Mouse (Mus musculus) gastrocnemius, postnatal 25 days (tissue): ENCODE data around the gene Fign. TPM values are rescaled to one million over a fixed set of nuclear protein-coding genes. Genes with fewer than 3 reads are reported as not detected.
A peak's percentile ranks its signal among the peaks of the same experiment; 100 is the strongest.

Experiments
- DNase-seq: peaks from one replicate; pipeline ENCODE4 v3.0.0; 2022
- total RNA-seq, 2 experiments: library from RNA; stranded (reverse); gene quantifications; 1 replicate in 1 of 2; 2 replicates in 1 of 2; pipeline ENCODE4 v1.2.3; 2021

The Fign gene
- total RNA-seq, 2 experiments from 2014 or later: 1.3 to 2.8 TPM

DNA sequence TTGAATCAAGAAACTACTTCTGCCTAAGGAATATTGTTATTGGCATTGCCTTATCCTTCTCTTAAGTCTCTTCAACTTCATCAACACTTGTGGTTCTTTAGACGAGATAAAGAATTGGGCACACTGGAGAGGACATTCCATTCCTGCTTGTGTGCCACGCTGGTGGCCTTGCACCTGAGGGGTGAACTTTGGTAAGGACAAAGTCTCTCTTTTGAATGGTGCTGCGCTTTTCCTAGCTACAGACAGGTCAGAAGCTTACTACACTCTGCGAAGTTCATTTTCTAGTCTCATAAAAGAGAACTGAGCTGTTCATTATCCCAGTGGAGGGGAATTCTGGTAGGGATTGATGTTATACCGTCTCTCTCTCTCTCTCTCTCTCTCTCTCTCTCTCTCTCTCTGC is 38.4 kb downstream of the Fign start:
- no peak for DNase-seq

DNA sequence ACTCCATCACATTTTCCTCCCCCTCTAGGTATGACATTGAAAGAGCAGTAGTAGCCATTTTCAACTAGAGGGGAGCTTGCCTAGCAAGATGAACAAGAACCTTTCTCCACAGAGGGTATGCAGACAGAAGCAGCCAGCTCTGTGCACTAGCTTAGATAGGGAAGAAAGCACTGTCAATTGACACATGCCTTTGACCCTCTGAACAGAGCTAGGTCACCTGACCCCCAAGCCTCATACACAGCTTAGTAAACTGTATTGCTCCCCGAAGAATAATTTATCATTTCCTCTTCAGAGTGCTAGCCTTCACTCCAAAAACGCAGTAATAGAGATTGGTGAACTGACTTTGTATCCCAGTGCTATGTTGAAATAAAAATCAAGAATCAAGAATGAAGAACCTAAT is 49.7 kb downstream of the Fign start:
- no peak for DNase-seq

DNA sequence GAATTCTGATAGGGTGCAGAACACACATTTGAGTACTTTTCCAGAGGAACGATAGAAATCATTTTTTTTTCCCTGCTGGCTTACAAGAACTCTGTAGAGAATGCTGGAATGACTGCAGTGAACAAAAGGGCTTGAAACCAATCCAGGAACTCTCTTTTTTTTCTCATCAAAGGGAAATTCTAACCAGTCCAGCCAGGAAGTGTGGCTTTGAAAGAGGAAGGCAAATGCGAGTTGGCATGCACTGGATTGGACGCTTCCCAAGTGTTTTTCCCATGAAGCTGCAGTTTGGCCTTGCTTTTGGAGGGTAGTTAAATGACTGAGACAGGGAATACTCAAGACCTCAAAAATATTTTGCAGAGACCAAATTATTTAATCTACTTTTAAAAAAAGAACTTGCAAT is 54.7 kb downstream of the Fign start:
- peak; percentile 46 for DNase-seq

DNA sequence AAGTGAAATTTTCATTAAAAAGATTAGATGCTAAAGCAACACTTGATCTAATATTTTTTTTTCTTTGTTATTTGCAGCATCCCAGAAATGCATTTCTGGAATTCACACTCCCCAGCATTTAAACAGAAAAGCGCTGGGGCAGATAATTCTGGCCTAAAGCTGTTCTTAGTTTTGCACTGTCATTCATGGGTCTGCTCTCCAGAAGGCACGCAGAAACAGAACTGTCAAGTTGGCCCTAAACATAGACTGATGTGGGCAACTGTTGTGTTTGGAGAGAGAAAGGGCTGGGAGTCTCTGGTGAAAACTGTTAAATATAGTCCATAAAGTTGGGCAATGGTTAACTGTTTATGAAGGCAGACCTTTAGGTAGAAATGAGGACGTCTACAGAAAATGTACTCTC is 62.4 kb downstream of the Fign start:
- DNase-seq: no peak

DNA sequence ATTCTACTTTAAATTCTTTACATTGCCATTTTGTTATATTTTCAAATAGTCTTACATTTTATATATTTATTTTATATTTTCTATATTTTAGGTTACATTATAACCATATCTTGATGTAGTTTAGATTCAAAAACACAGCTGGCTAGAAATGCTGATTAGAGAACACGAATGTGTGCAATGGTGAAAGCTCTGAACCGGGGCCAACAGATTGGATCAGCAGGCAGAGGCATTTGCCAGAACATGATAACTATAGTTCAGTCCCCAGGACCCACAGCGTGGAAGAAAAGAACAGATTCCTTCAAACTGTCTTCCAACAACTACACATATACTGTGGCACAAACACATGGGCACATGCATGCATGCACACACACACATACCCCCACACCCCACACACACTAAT is 64.0 kb downstream of the Fign start:
- DNase-seq: no peak

DNA sequence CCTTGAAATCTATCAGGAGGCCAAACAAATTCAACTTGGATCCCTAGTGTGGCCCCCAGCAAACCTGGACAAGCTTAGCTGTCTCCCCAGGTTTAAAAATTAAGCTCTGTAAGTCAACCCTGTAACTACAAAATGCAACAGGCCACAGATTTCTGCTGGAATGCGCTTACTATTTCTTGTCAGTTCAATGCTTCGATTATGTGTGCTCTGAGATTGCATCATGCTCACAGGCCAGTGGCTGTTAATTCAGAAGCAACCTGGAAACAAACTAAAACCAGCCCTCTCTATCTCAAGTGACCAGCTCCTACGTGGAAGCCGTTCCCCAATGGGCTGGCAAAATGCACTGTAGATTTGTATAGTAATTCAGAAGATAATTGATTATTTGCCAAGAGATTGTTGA is 71.9 kb downstream of the Fign start:
- DNase-seq: no peak

DNA sequence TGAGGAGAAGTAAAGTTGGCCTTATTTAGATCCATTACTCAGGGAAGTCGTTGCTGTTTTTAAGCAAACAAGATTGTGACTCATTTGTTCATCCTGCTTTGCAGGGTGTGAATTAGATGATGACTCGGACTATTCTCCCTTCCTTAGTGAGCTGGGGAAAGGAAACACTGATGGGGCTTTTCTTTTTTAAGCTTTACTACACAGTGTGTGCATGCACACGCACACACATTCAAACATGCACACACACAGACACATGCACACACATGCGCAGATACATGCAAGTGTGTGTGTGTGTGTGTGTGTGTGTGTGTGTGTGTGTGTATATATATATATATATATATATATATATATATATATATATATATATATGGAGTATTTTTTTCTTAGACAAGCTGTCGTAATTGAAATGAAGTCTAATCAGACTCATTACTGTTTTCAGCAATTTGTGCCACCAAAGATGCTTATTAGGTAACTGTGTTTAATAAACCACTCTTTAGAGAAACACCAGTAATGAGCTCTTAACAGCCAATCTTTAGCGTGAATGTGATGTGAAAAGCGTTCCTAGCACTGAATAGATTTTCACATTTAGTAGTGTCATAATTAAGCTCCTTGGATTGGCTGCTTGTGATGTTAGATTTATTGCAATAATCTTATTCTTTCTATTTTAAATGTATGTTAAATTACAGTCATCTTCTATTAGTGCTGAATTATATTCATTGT is 103.4 kb downstream of the Fign start:
- DNase-seq: no peak

DNA sequence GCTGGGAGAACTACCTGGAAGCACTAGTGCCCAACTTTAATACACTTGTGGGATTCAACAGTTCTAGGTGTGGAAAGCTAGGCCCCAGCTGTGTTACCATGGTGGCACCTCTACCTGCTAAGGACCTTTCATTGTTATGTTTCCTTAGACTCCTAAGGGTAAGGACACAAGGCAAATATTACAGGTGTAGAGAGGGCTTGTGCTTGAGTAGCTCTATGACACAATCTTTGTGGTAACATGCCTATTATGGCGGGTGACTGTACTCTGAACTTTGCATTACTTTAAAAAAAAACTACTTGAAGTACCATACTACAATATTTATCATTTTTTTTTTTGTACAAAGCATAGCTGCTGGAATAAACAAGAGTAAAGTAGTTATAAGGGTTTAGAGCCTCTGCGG is 112.4 kb downstream of the Fign start:
- no peak for DNase-seq

DNA sequence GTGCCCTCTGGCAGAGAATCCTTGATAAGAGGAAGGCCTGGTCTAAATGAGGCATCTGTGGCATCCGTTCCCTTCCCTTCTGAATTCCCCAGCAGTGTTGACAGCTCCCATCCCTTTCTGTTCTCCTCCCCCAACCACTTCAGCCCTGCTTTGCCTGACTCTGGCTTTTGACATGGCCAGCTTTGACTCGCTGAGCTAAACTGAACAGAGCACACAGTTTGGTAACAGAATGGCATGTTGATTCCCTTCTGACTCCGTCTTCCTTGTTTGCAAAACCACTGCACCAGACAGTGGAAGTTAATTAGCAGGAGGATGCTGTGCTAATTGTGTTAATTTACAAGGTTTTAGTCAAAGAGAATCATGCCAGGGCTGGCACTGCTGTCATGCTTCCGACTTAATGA is 115.5 kb downstream of the Fign start:
- DNase-seq: no peak

DNA sequence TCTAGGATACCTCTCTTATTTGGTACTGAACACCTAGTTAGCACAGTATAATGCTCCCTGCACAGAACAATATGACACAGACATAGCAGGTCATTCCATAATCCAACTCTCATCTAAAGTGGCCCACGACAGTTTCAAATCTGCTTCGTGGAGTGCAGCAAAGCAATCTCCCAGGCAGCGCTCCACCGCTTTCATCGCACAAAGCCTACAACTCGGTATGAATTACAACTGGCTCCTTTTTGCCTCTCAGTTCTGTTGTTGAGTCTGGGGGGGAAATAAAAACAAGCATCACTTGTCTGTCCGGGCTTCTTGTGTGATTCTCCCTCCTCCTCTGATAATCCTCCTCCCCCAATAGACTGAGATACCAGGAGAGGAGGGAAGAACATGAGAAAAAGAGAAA is 116.4 kb downstream of the Fign start:
- DNase-seq: no peak

DNA sequence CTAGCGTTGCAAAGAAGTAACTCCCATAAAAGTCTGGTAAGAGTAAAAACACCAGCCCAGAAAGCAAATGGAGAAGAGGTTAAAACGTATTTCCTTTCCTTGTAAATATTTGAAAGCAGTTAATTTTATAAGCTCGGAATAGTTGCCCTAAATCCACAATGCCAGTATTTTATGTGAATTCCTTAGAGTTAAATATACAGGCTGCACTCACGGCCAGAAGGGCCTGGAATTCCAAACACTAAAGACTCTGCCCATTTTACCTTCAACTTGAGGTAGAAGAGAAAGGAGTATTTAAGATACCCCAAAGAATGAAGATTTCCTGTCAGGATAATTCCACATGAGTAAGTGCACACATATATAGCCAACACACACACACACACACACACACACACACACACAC is 128.2 kb downstream of the Fign start:
- no peak for DNase-seq

DNA sequence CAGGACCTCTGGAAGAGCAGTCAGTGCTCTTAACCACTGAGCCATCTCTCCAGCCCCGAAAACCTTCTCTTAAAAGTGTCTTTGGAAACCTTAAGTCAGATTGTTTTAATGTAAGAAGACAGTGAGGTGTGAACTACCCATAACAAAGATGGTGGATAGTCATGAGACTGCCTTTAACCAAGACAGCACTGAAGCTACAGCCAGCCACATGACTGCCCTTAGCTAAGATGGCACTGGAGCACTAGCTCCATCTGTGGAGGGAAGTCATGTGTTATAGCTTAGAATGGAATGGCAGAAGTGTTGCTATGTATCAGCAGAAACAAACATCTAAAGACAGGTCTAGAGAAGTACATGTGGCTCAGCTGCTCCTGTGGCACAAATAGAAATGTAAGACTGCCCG is 166.8 kb downstream of the Fign start:
- DNase-seq: no peak

DNA sequence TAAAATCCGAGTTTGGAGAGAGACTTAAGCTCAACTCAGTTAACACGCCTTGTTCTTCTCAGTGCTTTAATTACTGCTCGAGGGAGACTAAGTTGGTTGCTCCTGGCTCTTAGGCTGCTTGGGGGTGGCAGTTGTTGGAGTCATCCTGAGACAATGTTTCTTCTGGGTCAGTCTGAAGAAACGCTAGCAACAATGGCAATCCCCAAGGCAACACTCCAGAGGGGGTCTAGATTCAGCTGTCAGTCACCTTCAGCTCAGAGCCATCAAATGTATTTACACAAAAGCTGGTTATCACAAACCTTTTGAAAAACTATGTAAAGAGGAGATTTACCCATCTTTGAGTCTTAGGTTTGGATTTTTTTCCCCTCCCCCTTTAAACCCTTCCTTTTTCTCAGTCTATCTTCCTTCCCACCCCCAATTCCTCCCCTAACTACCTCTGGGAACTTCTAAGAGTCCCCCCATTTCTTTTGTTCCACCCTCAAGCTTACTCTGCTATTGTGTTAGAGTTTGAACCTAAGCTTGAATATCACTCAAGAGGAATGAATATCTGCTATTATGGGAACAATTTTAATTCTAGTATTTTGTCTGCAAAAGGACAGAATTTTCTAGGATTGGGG is 171.2 kb downstream of the Fign start:
- no peak for DNase-seq

DNA sequence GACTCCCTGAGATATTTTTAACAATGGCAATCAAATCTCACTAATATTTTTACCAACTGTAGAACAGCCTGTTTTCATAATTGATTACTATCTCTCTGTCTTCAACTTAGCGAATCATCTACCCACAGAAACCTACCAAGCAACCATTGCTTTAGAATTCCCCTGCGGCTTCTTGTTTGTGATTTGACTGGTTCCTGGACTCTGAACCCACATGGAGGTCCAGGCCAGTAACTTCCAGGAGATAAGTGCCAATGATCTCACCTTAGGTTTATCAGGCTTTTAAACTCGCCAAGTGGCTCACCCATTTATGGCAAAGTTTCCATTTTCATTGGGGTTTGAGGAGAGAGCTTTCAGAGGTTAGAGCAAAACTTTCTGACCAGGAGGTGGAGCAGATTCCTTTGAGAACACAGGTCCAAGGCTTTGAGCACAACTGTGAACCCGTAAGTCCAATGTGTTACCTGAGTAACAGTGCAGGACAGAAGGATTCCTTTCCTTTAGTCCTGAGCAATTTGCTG is 172.1 kb downstream of the Fign start:
- DNase-seq: no peak
